ENCODE assay signal across 21 mouse cellular contexts in genomic region chr13:45882976-45883440, GRCm38 (mm10).
A peak's percentile ranks its signal among the peaks of the same experiment; 100 is the strongest.
DNase-seq lines count a peak whose midpoint lies in the region; ATAC-seq and TF ChIP-seq lines count a peak whose summit lies in the region.
"Had no signal": no experiment of that assay in that cellular context is flagged by ENCODE, and none has a peak within 500 bp of the region (broad histone marks: within the 10 kb centered on the region; RNA-seq: fewer than 3 reads in every experiment).

No protein-coding gene starts in this region.

- TF ChIP-seq CTCF in Patski (IDR thresholded peaks at IDR 0.05): no peak

- POLR2A ChIA-PET in Patski (lab: Charles Lee): interaction anchor here (0.6 to 1.6 kb wide), 2 partner anchors 11 to 32 kb away, joined by 3 to 4 read pairs; no protein-coding TSS in a partner anchor

- H3K9me3 ChIP-seq in heart, embryonic 11.5 days (replicated peaks; ENCODE audit: control insufficient read depth, low read length): no peaks in the 10 kb centered on the region
- H3K9me3 ChIP-seq: limb, embryonic 12.5 days; liver, embryonic 12.5 days; midbrain, embryonic 10.5 days; neural tube, embryonic 12.5 days had no signal

- H3K27ac ChIP-seq in heart, embryonic 11.5 days (ENCODE audit: low read depth, low read length): no peak overlapping the region
- H3K27ac ChIP-seq: gastrocnemius, adult 2 months; limb, embryonic 12.5 days; liver, embryonic 12.5 days; midbrain, embryonic 10.5 days; neural tube, embryonic 12.5 days had no signal

- in situ Hi-C loops in Patski (cut with MboI; ENCODE audit: low pct_unique_long_range_greater_than_20kb): no loop called here

- H3K4me3 ChIP-seq in heart, embryonic 11.5 days (ENCODE audit: low read depth, low read length): no peak overlapping the region
- H3K4me3 ChIP-seq: gastrocnemius, adult 2 months; limb, embryonic 12.5 days; liver, embryonic 12.5 days; midbrain, embryonic 10.5 days; neural tube, embryonic 12.5 days had no signal

- CTCF ChIA-PET in Patski (lab: Charles Lee): interaction anchor here (1.1 kb wide), 1 partner anchor 42 kb away, joined by 3 read pairs; no protein-coding TSS in a partner anchor

- H3K4me1 ChIP-seq in heart, embryonic 11.5 days (ENCODE audit: control insufficient read depth, insufficient read depth, low read length): no peaks in the 10 kb centered on the region
- H3K4me1 ChIP-seq: limb, embryonic 12.5 days had no signal

- H3K27me3 ChIP-seq in heart, embryonic 11.5 days (ENCODE audit: control insufficient read depth, insufficient read depth, low read length): no peaks in the 10 kb centered on the region
- H3K27me3 ChIP-seq in Patski: no peaks in the 10 kb centered on the region
- H3K27me3 ChIP-seq: limb, embryonic 12.5 days; liver, embryonic 12.5 days; neural tube, embryonic 12.5 days had no signal

- 68% methylated on average over 3 of the region's 3 CpGs for WGBS in heart, embryonic 11.5 days (ENCODE audit: insufficient replicate concordance)

- peak; percentile 77 for DNase-seq in heart, adult 11 months
- peak; percentile 61 for DNase-seq in 3T3-L1 (ENCODE audit: low read depth, low spot score)
- DNase-seq in Patski (ENCODE audit: low read depth, low spot score): no peak
- no peak for DNase-seq in cerebellum, adult 18-20 months
- DNase-seq in layer of hippocampus, postnatal 10 days (ENCODE audit: low spot score in 2 of 2): no peak
- DNase-seq in MN1 (ENCODE audit: low spot score): no peak
- DNase-seq: B cell, adult 2 months; cerebellum, adult 9-10 months; gastrocnemius, adult 2 months; heart, adult 18-20 months; heart, postnatal 36 days; lung, adult 2 months; lung, postnatal 36 days; thymus, postnatal 36 days had no signal

- no peak overlapping the region for H3K4me2 ChIP-seq in heart, embryonic 11.5 days
- H3K4me2 ChIP-seq: limb, embryonic 12.5 days; liver, embryonic 12.5 days; neural tube, embryonic 12.5 days had no signal

- H3K36me3 ChIP-seq in heart, embryonic 11.5 days (ENCODE audit: control insufficient read depth, insufficient read depth, low read length): no peaks in the 10 kb centered on the region
- H3K36me3 ChIP-seq: limb, embryonic 12.5 days; liver, embryonic 12.5 days; midbrain, embryonic 10.5 days; neural tube, embryonic 12.5 days had no signal

- no peak for ATAC-seq in heart, embryonic 11.5 days (replicated peaks; ENCODE audit: insufficient number of reproducible peaks, low FRiP score, low TSS enrichment)
- ATAC-seq in Patski: peak; percentile 41
- ATAC-seq in inflammation-experienced regulatory T-cells, adult 6 months: peak; percentile 15
- ATAC-seq: intestine, embryonic 16.5 days; liver, embryonic 12.5 days had no signal

- H3K9ac ChIP-seq in heart, embryonic 11.5 days (ENCODE audit: low read depth, low read length): no peak overlapping the region
- H3K9ac ChIP-seq: limb, embryonic 12.5 days; liver, embryonic 12.5 days; neural tube, embryonic 12.5 days had no signal

Comparison
In these comparisons a context has a peak if more than half of its experiments do, and no peak if none do; other contexts are left out.
1. DNase-seq: peak in heart, adult 11 months (single experiment) and 3T3-L1 (single experiment); none in Patski (single experiment), cerebellum, adult 18-20 months (0 of 2), layer of hippocampus, postnatal 10 days (0 of 2) and MN1 (single experiment).